Mouse (Mus musculus) kidney, adult 11 months (tissue): ENCODE results near the gene Rtl3.

ENCODE experiments used
- DNase-seq: peaks from one replicate; pipeline ENCODE4 v3.0.0; 2022

Gene Rtl3

GRCm38 (mm10) chrX:106840409-106840808, at the start of gene Rtl3:
Gene Rtl3, minus strand, starts transcription at chrX:106840644.
- no peak for DNase-seq

GRCm38 (mm10) chrX:106872315-106872714, 31.9 kb upstream of the Rtl3 start:
- no peak for DNase-seq

- no peak for DNase-seq
Measured at GRCm38 (mm10) chrX:106871894-106872293, 31.4 kb upstream of the Rtl3 start.

- no peak for DNase-seq
Measured at GRCm38 (mm10) chrX:106871426-106871825, 31.0 kb upstream of the Rtl3 start.

- no peak for DNase-seq
Measured at GRCm38 (mm10) chrX:106853523-106854300, 13.3 kb upstream of the Rtl3 start.

GRCm38 (mm10) chrX:106839591-106839990, 853 bp downstream of the Rtl3 start:
- DNase-seq, result no peak

- no peak for DNase-seq
Measured at GRCm38 (mm10) chrX:106830494-106830893, 9.9 kb downstream of the Rtl3 start.

- DNase-seq, result no peak
Measured at GRCm38 (mm10) chrX:106809560-106810226, 30.8 kb downstream of the Rtl3 start.

- no peak for DNase-seq
Measured at GRCm38 (mm10) chrX:106804387-106804786, 36.1 kb downstream of the Rtl3 start.

- no peak for DNase-seq
Measured at GRCm38 (mm10) chrX:106794686-106795085, 45.8 kb downstream of the Rtl3 start.
